Mouse (Mus musculus) embryo, embryonic 10 days (tissue): ENCODE measurements around the gene Gm7173.
A peak's percentile ranks its signal among the peaks of the same experiment; 100 is the strongest.

Source experiments
- DNase-seq: peaks from one replicate; pipeline ENCODE4 v3.0.0-alpha.2; 2015; ENCODE audit warnings: low spot score

The Gm7173 gene

GRCm38 (mm10) chrX:79516977-79517645 lies at the start of gene Gm7173:
TSS of gene Gm7173 (minus strand) at chrX:79517285.
- DNase-seq, result peak; percentile 46

GRCm38 (mm10) chrX:79517646-79518016 lies 546 bp upstream of the Gm7173 start:
- no peak for DNase-seq

GRCm38 (mm10) chrX:79316790-79317189 lies 200.3 kb downstream of the Gm7173 start:
- no peak for DNase-seq
